Mouse (Mus musculus) thymus, postnatal 4 days (tissue): ENCODE data around the gene Ncln.
A peak's percentile ranks its signal among the peaks of the same experiment; 100 is the strongest.

Source experiments
- DNase-seq: peaks from one replicate; pipeline ENCODE4 v3.0.0; 2021

Ncln gene

DNA sequence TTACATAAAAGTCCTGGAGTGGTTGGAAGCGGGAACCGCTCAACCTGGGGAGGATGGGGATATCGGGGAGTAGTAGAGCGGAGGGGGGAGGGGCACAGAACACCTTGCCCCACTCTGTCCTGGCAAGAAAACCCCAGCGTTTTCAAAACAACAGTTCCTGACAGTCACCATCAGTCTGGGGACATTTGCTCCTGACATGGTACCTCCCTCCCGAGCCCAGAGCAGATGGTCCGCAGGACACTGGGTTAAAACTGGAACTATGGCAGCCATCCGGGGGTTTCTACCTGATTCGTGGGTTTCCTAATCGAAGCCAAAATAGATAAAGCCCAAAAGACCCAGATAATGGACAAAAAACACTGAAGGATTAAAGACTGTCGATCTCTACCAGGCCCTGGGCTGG, 35.2 kb downstream of the Ncln start:
- peak; percentile 4 for DNase-seq

DNA sequence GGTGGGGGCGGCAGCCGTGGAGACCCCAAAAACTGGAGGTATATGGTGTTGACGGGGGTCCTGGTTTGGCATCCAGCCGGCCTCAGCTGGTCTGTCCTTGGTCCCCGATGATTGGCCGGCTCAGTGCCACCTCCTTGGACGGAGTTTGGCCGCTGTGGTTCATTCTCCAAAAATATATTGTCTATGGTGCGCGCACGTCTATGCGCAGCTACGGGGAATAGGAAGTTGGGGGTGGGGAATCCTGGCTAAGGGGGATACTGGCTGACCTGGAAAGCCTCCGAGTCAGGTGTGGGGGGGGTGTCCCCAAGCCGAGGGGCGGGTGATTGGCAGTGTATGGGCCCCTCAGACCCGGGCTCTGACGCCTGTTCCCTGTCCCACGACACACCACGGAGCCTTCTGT, 35.7 kb downstream of the Ncln start:
- DNase-seq: peak; percentile 6

DNA sequence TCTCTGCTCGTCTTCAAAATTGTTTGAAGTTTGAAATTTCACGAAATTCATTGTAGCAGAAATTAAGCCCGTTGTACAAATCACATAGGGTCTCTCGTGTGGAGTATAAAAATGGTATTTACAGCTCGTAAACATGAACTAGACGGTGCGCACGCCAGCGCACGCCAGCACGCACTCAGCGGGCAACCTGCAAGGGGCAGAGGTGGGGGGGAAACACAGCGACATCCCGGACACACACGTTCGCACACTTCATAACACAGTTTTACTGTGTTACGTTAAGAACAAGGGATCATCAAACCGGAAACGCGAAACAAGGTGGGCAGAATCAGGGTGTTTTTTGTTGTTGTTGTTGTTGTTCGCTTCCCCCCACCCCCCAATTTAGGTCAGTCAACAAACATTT, 36.8 kb downstream of the Ncln start:
- DNase-seq: peak; percentile 4

DNA sequence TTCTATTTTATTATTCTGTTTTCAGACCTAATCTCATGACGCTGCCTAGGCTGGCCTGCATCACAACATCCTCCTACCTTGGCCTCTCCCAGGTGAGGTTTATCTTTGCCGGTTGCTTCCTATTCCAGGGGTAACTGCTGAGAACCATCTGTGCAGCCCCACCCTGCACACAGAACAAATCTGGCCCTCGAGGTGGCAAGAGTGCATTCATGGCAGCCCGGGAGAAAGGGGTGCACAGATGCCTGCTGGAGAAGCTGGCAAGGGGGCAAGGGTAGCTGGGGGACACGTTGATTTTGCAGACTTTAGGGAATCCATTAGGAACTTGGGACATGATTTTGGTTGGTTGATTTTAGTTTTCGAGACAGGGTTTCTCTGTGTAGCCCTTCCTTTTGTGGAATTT, 37.9 kb downstream of the Ncln start:
- DNase-seq: no peak

DNA sequence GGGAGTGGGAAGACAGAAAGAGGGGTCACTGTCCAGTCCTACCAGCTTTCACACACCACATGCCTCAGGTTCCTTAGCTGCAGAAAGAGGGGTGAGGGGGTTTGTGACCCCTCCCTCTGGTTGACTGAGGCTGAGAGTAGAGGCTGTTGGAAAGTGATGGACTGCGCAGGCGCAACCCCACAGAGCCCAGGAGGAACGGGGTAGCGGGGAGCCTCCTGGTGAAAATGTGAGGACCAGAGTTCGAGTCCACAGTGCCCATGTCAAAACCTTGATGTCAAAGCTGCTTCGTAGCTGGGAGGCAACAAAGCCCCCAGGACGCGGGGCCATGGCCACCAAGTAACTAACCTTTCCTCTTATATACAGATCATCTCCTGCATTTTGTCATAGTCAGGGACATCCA, 38.6 kb downstream of the Ncln start:
- DNase-seq: peak; percentile 6

DNA sequence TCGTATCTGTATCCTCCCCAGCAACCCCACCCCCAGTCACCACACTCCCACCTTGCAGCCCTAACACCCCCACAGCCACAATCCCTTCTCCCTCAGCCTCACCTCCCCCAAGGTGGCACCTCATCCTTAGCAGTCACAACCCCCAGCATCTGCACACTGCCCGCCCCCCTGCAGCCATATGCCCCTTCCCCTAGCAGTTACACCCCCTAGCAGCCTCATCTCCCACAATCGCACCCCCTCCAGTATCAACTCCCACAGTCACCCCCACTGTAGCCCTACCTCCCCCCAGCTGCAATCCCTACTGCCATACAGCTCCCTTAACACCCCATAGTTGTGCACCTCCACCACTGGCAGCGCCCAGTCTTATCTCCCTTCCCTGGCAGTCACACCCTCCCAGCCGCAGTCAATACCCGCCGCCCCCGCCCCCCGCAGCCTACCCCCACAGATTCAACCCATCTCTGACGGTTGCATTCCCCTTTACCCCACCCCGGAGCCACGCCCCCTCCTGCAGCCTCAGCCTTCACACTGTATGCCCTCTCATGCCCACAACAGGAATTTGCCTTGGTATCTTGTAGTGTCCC, 39.1 kb downstream of the Ncln start:
- peak; percentile 22 for DNase-seq

DNA sequence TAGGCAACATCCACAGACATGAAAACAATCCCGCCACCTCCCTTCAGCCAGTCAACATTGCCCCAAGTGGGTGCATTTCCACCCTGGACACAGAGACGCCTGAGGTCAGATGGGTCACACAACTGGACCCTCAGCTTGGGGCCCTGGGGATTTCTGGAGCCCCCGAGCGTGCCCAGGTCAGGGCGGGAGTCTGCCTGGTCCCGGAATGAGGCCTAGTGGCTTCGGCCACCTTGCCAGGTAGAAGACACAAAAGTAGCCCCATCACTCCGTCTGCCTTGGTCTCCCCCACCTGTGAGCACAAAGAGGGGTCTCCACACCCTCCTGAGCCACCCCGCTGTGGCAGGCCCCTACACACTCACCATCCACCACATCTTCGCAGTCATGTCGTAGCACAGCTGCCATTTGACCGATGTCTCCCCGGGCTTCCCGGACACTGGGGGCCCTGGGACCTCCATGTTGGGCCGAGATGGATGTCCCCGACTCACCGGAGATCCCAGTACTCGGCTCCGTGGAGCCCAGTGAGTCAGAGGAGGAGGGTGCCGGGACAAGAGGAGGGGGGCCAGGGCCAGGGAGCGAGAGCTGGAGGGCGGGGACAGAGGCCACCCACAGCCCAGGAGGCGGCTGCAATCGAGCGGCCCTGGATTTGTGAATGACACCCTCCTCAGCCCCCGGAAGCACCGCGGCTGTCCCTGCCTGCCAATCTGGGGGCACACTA, 40.9 kb downstream of the Ncln start, which contains the start of gene Nfic:
TSS of gene Nfic (minus strand) at position 455 of the 715 bp plus-strand sequence.
- DNase-seq: peak; percentile 9

DNA sequence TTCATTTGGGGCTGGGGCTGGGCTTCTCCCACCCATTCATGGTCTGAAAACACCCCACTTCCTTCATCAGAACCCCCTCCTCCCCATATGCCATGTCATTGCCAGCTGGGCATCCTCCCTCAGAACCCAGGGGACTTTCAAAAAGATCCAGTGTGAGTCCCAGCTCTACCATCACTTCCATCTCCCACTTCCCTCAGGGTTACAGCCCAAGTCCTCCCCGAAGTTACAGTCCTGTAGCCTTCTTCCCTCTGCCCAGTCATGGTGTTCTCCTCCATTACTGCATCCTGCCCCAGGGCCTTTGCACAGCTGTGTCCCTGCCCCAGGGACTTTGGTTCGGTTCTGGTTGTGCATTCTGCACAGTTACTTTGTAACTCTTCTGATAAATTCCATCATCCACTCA, 42.1 kb downstream of the Ncln start:
- DNase-seq: peak; percentile 6

DNA sequence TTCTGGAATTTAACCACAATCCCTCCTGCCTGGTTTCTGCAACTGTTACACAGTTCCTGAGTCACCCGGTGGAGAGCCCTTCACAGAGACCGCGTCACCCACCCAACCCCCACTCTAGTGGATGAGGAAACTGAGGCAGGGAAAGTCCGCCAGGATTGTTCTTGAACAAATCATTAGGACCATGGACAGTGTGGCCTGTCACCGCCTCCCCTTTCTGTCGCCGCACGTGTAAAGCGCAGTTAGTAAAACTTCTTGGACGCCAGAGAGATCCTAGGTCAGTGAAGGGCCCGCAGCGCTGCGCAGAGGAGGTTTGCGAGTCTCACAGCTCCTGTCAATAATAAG, 43.3 kb downstream of the Ncln start:
- no peak for DNase-seq

DNA sequence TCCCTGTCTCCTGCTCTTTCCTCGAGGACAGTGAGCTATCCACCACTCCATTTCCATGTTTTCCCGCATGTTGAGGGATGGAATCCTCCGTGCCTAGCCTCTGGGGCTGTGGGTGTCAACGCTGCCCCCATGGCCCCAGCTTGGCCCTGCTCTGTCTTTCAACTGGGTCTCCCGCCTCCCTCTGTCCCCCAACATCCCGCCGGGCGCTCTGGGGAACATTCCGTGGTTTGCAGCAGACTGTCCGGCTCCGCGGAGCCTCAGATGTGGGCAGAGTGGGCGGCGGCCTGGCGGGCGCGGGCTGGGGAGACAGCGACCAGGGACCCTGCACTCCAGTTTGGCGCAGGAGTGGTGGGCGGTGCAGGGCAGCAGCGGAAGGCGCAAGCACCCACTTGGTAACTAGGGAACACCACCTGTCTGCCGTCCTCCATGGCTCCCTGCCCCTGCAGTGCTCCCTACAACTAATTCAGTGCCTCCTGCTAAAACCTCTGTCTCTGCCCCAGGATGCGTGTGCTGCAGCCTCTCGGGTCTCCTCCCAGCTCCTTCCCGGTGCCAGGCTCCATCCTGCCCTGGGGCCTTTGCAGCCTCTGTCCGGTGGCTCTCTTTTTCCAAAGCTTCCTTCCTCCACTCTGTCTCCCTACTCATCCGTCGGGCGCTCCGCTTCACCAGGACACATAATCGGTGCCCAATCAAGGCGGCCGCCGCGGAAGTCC, 43.8 kb downstream of the Ncln start:
- peak; percentile 13 for DNase-seq

DNA sequence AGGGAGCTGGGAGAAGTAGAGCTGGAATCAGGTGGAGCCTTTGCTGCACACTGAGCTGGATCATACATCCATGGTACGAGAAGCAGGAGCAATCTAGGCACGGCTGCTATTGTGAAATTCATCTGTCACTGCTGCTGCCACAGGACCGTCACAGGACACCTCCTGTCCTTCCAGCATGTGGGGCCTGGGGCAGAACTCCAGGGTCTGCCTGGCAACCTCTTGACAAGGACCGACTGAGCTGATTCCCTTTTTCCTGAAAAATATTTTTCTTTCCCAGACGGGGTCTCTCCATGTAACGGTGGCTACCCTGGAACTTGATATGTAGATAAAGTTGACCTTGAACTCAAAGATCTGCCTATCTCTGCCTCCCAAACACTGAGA, 44.8 kb downstream of the Ncln start:
- peak; percentile 5 for DNase-seq

DNA sequence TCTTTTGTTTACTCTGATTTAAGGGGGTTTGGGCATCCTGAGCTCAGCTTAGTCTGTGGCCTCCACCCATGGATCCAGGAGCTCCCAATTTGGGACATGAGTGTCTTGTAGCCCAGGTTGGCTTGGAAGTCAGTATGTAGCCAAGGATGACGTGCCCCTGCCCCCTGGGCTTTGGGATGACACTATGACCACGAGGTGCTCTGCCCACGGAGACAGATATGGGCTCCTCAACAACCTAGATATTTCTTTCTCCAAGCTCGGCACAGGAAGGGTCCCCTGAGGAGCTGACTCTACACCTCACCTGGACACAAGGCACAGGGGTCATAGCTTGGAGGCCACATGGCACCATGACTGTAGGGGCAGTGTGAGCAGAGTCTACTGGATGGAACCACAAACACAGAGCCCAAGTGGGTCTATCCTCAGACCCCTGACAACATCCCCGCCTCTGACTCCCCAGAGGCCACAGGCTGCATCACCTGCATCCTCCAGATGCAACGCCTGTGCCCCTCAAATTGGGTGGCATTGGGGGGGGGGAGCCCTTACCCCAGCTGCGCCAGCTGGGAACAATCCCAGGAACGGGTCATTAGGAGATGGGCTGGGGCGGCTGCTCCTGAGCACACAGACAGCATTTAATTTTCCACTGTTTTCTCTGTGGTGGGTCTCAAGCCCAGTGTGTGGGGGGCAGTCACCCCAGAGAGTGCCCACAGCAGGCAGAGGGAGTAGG, 45.4 kb downstream of the Ncln start:
- peak; percentile 5 for DNase-seq

DNA sequence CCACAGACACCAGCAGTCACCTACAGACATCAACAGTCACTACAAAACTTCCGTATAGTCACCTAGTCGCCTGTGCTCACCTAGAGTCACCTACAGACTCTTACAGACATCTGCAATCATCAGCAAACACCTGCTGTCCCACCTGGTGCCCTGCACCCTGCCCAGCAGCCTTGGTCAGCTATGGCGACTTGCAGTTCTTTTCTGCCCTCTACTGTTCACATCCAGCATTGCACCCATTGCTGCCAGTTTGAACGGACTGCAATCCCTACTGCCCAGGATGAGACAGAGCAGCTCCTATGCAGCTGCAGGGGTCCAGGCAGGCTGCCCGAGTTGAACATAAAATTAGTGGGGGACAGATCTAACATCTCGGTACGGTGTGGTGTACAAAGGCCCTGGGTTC, 46.1 kb downstream of the Ncln start:
- peak; percentile 87 for DNase-seq

DNA sequence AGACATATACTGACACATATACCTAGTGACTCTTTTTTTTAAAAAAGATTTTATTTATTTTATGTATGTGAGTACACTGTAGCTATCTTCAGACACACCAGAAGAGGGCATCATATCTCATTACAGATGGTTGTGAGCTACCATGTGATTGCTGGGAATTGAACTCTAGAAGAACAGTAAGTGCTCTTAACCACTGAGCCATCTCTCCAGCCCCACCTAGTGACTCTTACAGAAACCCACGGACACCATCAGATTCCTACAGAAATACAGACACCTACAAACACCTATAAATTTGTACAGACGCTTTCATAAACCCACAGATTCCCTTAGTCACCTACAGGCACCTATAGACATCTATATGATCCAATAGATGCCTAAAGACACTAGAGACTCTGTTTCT, 50.7 kb downstream of the Ncln start:
- peak; percentile 8 for DNase-seq

DNA sequence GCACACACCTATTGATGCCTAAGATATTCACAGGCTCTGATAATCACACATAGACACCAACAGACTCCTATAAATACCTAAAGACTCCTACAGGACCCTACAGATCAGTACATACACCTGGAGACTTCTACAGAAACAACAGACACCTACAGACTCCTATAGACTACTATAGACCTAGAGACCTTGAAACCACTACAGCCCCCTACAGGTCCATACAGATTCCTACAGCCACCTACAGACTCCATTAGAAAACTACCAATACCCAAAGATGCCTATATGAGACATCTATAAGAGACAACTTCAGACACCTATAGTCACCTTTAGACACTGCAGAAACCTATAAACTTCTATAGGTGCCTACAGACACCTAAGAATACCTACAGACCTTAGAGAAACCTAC, 55.2 kb downstream of the Ncln start:
- peak; percentile 5 for DNase-seq
